Mouse (Mus musculus): ENCODE measurements around the gene Tmbim4. TPM values are rescaled to one million over a fixed set of nuclear protein-coding genes. Genes with fewer than 3 reads are reported as not detected.
"Not testable (repeated sequence)": the region's sequence is repeated elsewhere in the genome, so short reads cannot be mapped to it uniquely, and the experiment has no call there.

The Tmbim4 gene
- polyA plus RNA-seq, 1 experiment: 155 TPM

- DNase-seq: no peak
- 94% methylated on average over 13 of the region's 13 CpGs for WGBS
- no peaks in the 10 kb centered on the region for H3K36me3 ChIP-seq (ENCODE audit: control insufficient read depth, insufficient read depth, low read length)
- no peak overlapping the region for H3K27ac ChIP-seq (ENCODE audit: control insufficient read depth, insufficient read depth, low read length)
- H3K27me3 ChIP-seq (ENCODE audit: control insufficient read depth, insufficient read depth, low read length): peaks cover 7% of the 10 kb centered on the region; the same call in 1 of the 2 replicates
- no peak overlapping the region for H3K4me3 ChIP-seq (ENCODE audit: control insufficient read depth, insufficient read depth, low read length)
- TF ChIP-seq CTCF (IDR thresholded peaks at IDR 0.05; ENCODE audit: borderline replicate concordance, control insufficient read depth, extremely low read depth, insufficient read depth, low read length, poor library complexity) (no peak), POLR2A (IDR thresholded peaks at IDR 0.05; ENCODE audit: control insufficient read depth, extremely low read depth, insufficient read depth, low read length, poor library complexity) (no peak)
- H3K4me1 ChIP-seq (replicated peaks; ENCODE audit: control insufficient read depth, insufficient read depth, low read length): peaks cover 15% of the 10 kb centered on the region
Measured at GRCm38 (mm10) chr10:120204591-120205210, 3.3 kb downstream of the Tmbim4 start.

- H3K36me3 ChIP-seq (ENCODE audit: control insufficient read depth, insufficient read depth, low read length): no peaks in the 10 kb centered on the region
- H3K4me3 ChIP-seq (ENCODE audit: control insufficient read depth, insufficient read depth, low read length): no peak overlapping the region
- H3K27ac ChIP-seq (ENCODE audit: control insufficient read depth, insufficient read depth, low read length): no peak overlapping the region
- DNase-seq: no peak
- H3K27me3 ChIP-seq (ENCODE audit: control insufficient read depth, insufficient read depth, low read length): no peaks in the 10 kb centered on the region; the same call in 1 of the 2 replicates
- TF ChIP-seq POLR2A (IDR thresholded peaks at IDR 0.05; ENCODE audit: control insufficient read depth, extremely low read depth, insufficient read depth, low read length, poor library complexity) (no peak), CTCF (IDR thresholded peaks at IDR 0.05; ENCODE audit: borderline replicate concordance, control insufficient read depth, extremely low read depth, insufficient read depth, low read length, poor library complexity) (no peak)
- H3K4me1 ChIP-seq (replicated peaks; ENCODE audit: control insufficient read depth, insufficient read depth, low read length): peaks cover 4% of the 10 kb centered on the region
- WGBS: 51% methylated on average over 8 of the region's 8 CpGs
Measured at GRCm38 (mm10) chr10:120208015-120208414, 6.6 kb downstream of the Tmbim4 start.

GRCm38 (mm10) chr10:120208575-120209538, 7.5 kb downstream of the Tmbim4 start:
- Histone ChIP-seq H3K4me3 (ENCODE audit: control insufficient read depth, insufficient read depth, low read length) (peak overlapping the region; percentile 99), H3K4me1 (replicated peaks; ENCODE audit: control insufficient read depth, insufficient read depth, low read length) (peaks cover 4% of the 10 kb centered on the region), H3K27ac (ENCODE audit: control insufficient read depth, insufficient read depth, low read length) (no peak overlapping the region), H3K36me3 (ENCODE audit: control insufficient read depth, insufficient read depth, low read length) (no peaks in the 10 kb centered on the region), H3K27me3 (ENCODE audit: control insufficient read depth, insufficient read depth, low read length) (no peaks in the 10 kb centered on the region; the same call in 1 of the 2 replicates)
- no peak for TF ChIP-seq CTCF (IDR thresholded peaks at IDR 0.05; ENCODE audit: borderline replicate concordance, control insufficient read depth, extremely low read depth, insufficient read depth, low read length, poor library complexity)
- TF ChIP-seq POLR2A (IDR thresholded peaks at IDR 0.05; ENCODE audit: control insufficient read depth, extremely low read depth, insufficient read depth, low read length, poor library complexity): 0 out of 2 replicates have a peak, but pooled peaks have one; percentile 15
- peak; percentile 58 for DNase-seq
- 2% methylated on average over 53 of the region's 53 CpGs for WGBS

- DNase-seq: no peak
- WGBS: 5% methylated on average over 6 of the region's 6 CpGs
- no peaks in the 10 kb centered on the region; the same call in 1 of the 2 replicates for H3K27me3 ChIP-seq (ENCODE audit: control insufficient read depth, insufficient read depth, low read length)
- H3K27ac ChIP-seq (ENCODE audit: control insufficient read depth, insufficient read depth, low read length): no peak overlapping the region
- H3K4me3 ChIP-seq (ENCODE audit: control insufficient read depth, insufficient read depth, low read length): no peak overlapping the region
- TF ChIP-seq CTCF (IDR thresholded peaks at IDR 0.05; ENCODE audit: borderline replicate concordance, control insufficient read depth, extremely low read depth, insufficient read depth, low read length, poor library complexity) (no peak), POLR2A (IDR thresholded peaks at IDR 0.05; ENCODE audit: control insufficient read depth, extremely low read depth, insufficient read depth, low read length, poor library complexity) (no peak)
- H3K36me3 ChIP-seq (ENCODE audit: control insufficient read depth, insufficient read depth, low read length): no peaks in the 10 kb centered on the region
- peaks cover 4% of the 10 kb centered on the region for H3K4me1 ChIP-seq (replicated peaks; ENCODE audit: control insufficient read depth, insufficient read depth, low read length)
Measured at GRCm38 (mm10) chr10:120209539-120209925, 8.1 kb downstream of the Tmbim4 start.

GRCm38 (mm10) chr10:120210096-120210495, 8.7 kb downstream of the Tmbim4 start:
- H3K4me1 ChIP-seq (replicated peaks; ENCODE audit: control insufficient read depth, insufficient read depth, low read length): peaks cover 4% of the 10 kb centered on the region
- H3K27me3 ChIP-seq (ENCODE audit: control insufficient read depth, insufficient read depth, low read length): no peaks in the 10 kb centered on the region; the same call in 1 of the 2 replicates
- no peak overlapping the region for H3K4me3 ChIP-seq (ENCODE audit: control insufficient read depth, insufficient read depth, low read length)
- TF ChIP-seq CTCF (IDR thresholded peaks at IDR 0.05; ENCODE audit: borderline replicate concordance, control insufficient read depth, extremely low read depth, insufficient read depth, low read length, poor library complexity) (no peak), POLR2A (IDR thresholded peaks at IDR 0.05; ENCODE audit: control insufficient read depth, extremely low read depth, insufficient read depth, low read length, poor library complexity) (no peak)
- DNase-seq: no peak
- H3K36me3 ChIP-seq (ENCODE audit: control insufficient read depth, insufficient read depth, low read length): no peaks in the 10 kb centered on the region
- H3K27ac ChIP-seq (ENCODE audit: control insufficient read depth, insufficient read depth, low read length): no peak overlapping the region
- 68% methylated on average over 3 of the region's 3 CpGs for WGBS

- not testable (repeated sequence) for H3K4me1 ChIP-seq (replicated peaks; ENCODE audit: control insufficient read depth, insufficient read depth, low read length); H3K27me3 ChIP-seq (ENCODE audit: control insufficient read depth, insufficient read depth, low read length); DNase-seq; H3K4me3 ChIP-seq (ENCODE audit: control insufficient read depth, insufficient read depth, low read length); H3K36me3 ChIP-seq (ENCODE audit: control insufficient read depth, insufficient read depth, low read length); H3K27ac ChIP-seq (ENCODE audit: control insufficient read depth, insufficient read depth, low read length)
- 100% methylated on average over 1 of the region's 1 CpGs for WGBS
Measured at GRCm38 (mm10) chr10:120217099-120217498, 15.7 kb downstream of the Tmbim4 start.

Measured in thymus, adult 2 months (tissue).